In the genomic region with DNA sequence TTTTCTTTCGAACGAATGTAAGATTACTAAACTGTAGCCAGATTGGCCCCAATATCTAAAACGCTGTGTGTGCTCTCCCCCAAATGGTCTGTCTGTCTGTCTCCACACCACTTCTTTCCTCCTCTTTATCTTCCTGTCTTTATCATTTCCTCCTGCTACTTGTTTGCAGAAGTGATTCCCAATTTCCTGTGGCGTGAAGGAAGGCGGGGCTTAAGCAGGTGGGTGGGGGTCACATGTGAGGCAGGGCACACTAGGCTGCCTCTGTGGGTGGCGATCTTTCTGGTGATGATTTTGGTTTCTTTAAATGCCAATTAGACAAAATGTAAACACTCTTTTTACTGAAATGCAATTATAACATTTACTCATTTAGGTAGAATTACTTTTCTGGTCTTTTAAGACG, we compare ENCODE assay signal across 10 mouse cellular contexts. TPM values are rescaled to one million over a fixed set of nuclear protein-coding genes. Genes with fewer than 3 reads are reported as not detected.
A peak's percentile ranks its signal among the peaks of the same experiment; 100 is the strongest.
DNase-seq lines count a peak whose midpoint lies in the region; ATAC-seq and TF ChIP-seq lines count a peak whose summit lies in the region.
"Had no signal": no experiment of that assay in that cellular context is flagged by ENCODE, and none has a peak within 500 bp of the region (broad histone marks: within the 10 kb centered on the region; RNA-seq: fewer than 3 reads in every experiment).

No protein-coding gene starts in this region.

- intact Hi-C loops in heart, adult 2 months (cut with DNase I) = loop anchor here (2.0 to 5.0 kb wide), 3 partner anchors 39 to 69 kb away; partner anchors contain the start of gene Hivep2
- intact Hi-C loops in heart, postnatal 14 days (cut with DNase I) = loop anchor here (2.0 kb wide), 1 partner anchor 52 kb away; the partner anchor contains the start of gene Hivep2

- peak overlapping the region; percentile 65 for H3K27ac ChIP-seq in heart, adult 2 months
- no peak overlapping the region for H3K27ac ChIP-seq in liver, embryonic 12.5 days
- no peak overlapping the region for H3K27ac ChIP-seq in embryonic facial prominence, embryonic 12.5 days
- H3K27ac ChIP-seq: limb, embryonic 12.5 days had no signal

- H3K4me2 ChIP-seq in liver, embryonic 12.5 days = peak overlapping the region; percentile 25; the same call in 1 of the 2 replicates
- H3K4me2 ChIP-seq in embryonic facial prominence, embryonic 12.5 days (replicated peaks) = peak overlapping the region; percentile 40; the same call in 1 of the 2 replicates
- peak overlapping the region; percentile 76 for H3K4me2 ChIP-seq in myocyte (ENCODE audit: low read depth)

- 27% methylated on average over 7 of the region's 7 CpGs for WGBS in heart, adult 2 months
- 7% methylated on average over 7 of the region's 7 CpGs for WGBS in liver, embryonic 12.5 days (ENCODE audit: insufficient replicate concordance)
- WGBS in embryonic facial prominence, embryonic 12.5 days = 26% methylated on average over 7 of the region's 7 CpGs

- H3K27me3 ChIP-seq in heart, adult 2 months (ENCODE audit: control insufficient read depth, insufficient read depth, low read length) = no peaks in the 10 kb centered on the region
- 0 out of 2 replicates have a peak, but pooled peaks cover 3% of the 10 kb centered on the region for H3K27me3 ChIP-seq in liver, embryonic 12.5 days (replicated peaks)
- no peaks in the 10 kb centered on the region for H3K27me3 ChIP-seq in embryonic facial prominence, embryonic 12.5 days
- H3K27me3 ChIP-seq in myocyte (ENCODE audit: control insufficient read depth, insufficient read depth, insufficient read length) = no peaks in the 10 kb centered on the region
- H3K27me3 ChIP-seq: limb, embryonic 12.5 days had no signal

- no peak for ATAC-seq in liver, embryonic 12.5 days
- ATAC-seq in embryonic facial prominence, embryonic 12.5 days (ENCODE audit: insufficient number of reproducible peaks, insufficient read depth, low FRiP score, low TSS enrichment) = no peak

- no peak overlapping the region for H3ac ChIP-seq in myocyte (ENCODE audit: control insufficient read depth, insufficient read length)

- DNase-seq in heart, adult 2 months = no peak
- no peak for DNase-seq in heart, postnatal 14 days
- no peak for DNase-seq in liver
- DNase-seq in cerebellum, adult 9-11 months = no peak
- no peak for DNase-seq in layer of hippocampus, adult 11-12 months (ENCODE audit: low spot score)
- DNase-seq: gastrocnemius, postnatal 10 days had no signal

- H3K36me3 ChIP-seq in heart, adult 2 months (ENCODE audit: control insufficient read depth, insufficient read depth, low read length) = peaks cover 24% of the 10 kb centered on the region
- no peaks in the 10 kb centered on the region for H3K36me3 ChIP-seq in liver, embryonic 12.5 days
- H3K36me3 ChIP-seq in embryonic facial prominence, embryonic 12.5 days = no peaks in the 10 kb centered on the region
- no peaks in the 10 kb centered on the region for H3K36me3 ChIP-seq in myocyte (ENCODE audit: control insufficient read depth, insufficient read depth)
- H3K36me3 ChIP-seq: limb, embryonic 12.5 days had no signal

- H3K4me3 ChIP-seq in heart, adult 2 months = peak overlapping the region; percentile 32
- no peak overlapping the region for H3K4me3 ChIP-seq in liver, embryonic 12.5 days
- H3K4me3 ChIP-seq in embryonic facial prominence, embryonic 12.5 days = no peak overlapping the region
- peak overlapping the region; percentile 17 for H3K4me3 ChIP-seq in myocyte

- no peak overlapping the region for H3K9ac ChIP-seq in heart, adult 2 months (ENCODE audit: low read depth, low read length)
- H3K9ac ChIP-seq in liver, embryonic 12.5 days = no peak overlapping the region
- H3K9ac ChIP-seq in embryonic facial prominence, embryonic 12.5 days = no peak overlapping the region
- H3K9ac ChIP-seq: limb, embryonic 12.5 days had no signal

- no peak for TF ChIP-seq CTCF in heart, adult 2 months (IDR thresholded peaks at IDR 0.05)

- H3K9me3 ChIP-seq in liver, embryonic 12.5 days (replicated peaks) = no peaks in the 10 kb centered on the region
- H3K9me3 ChIP-seq in embryonic facial prominence, embryonic 12.5 days = no peaks in the 10 kb centered on the region
- H3K9me3 ChIP-seq: limb, embryonic 12.5 days had no signal

- TF ChIP-seq EP300 in heart, adult 2 months (IDR thresholded peaks at IDR 0.05; ENCODE audit: insufficient read depth, low read depth, low read length) = no peak

- H3K79me2 ChIP-seq in heart, adult 2 months (replicated peaks; ENCODE audit: control insufficient read depth, insufficient read depth, low read length) = peaks cover 6% of the 10 kb centered on the region; the same call in 1 of the 2 replicates
- peaks cover 54% of the 10 kb centered on the region for H3K79me2 ChIP-seq in myocyte (ENCODE audit: control insufficient read depth, insufficient read depth)

- TF ChIP-seq POLR2A in heart, adult 2 months (IDR thresholded peaks at IDR 0.05; ENCODE audit: insufficient read depth, low read depth, low read length) = no peak
- no peak for TF ChIP-seq POLR2A in myocyte (IDR thresholded peaks at IDR 0.05; ENCODE audit: insufficient read length, low read depth)

- H3K4me1 ChIP-seq in heart, adult 2 months (ENCODE audit: control insufficient read depth, insufficient read depth, low read length) = peaks cover 10% of the 10 kb centered on the region
- peaks cover 13% of the 10 kb centered on the region for H3K4me1 ChIP-seq in liver, embryonic 12.5 days
- peaks cover 8% of the 10 kb centered on the region; the same call in 1 of the 2 replicates for H3K4me1 ChIP-seq in embryonic facial prominence, embryonic 12.5 days

TF ChIP-seq in myocyte, 11 proteins besides CTCF, POLR2A, EP300 and RAD21:
- TF ChIP-seq USF1 (IDR thresholded peaks at IDR 0.05; ENCODE audit: low read depth) = no peak
- no peak for TF ChIP-seq POLR2AphosphoS2 (IDR thresholded peaks at IDR 0.05; ENCODE audit: insufficient read length, low read depth)
- TF ChIP-seq REST (IDR thresholded peaks at IDR 0.05; ENCODE audit: insufficient read depth, insufficient read length) = no peak
- no peak for TF ChIP-seq MAX (IDR thresholded peaks at IDR 0.05; ENCODE audit: low read depth)
- TF ChIP-seq MYOG (IDR thresholded peaks at IDR 0.05; ENCODE audit: control insufficient read depth in 1 of 3, insufficient read depth in 1 of 3, insufficient read length in 2 of 3, low read depth in 2 of 3) = no peak
- TF ChIP-seq TCF3 (IDR thresholded peaks at IDR 0.05; ENCODE audit: insufficient read length, low read depth) = no peak

RNA-seq across cellular contexts. Expression of gene Hivep2, which starts 52.8 kb away (rescaled TPM):
- total RNA-seq in heart, adult 2 months (2021) = 10 to 100 TPM; 20.9 to 22.6 TPM
- polyA plus RNA-seq in heart, adult 2 months (2012; rRNA removed) = 5.3 and 10.3 TPM in 2 replicates
- 10 to 100 TPM; 28.1 to 28.8 TPM for total RNA-seq in heart, postnatal 14 days (2021)
- 0.81 and 1.0 TPM in 2 replicates for polyA plus RNA-seq in liver, embryonic 12.5 days (2016; fragmentation: Nextera tagmentation; extraction: Ambion mirVana)
- 4.8 and 5.5 TPM in 2 replicates for polyA plus RNA-seq in embryonic facial prominence, embryonic 12.5 days (2016; fragmentation: Nextera tagmentation; extraction: Ambion mirVana)
- 9.6 TPM for polyA plus RNA-seq in myocyte (2012; fragmentation: generic; extraction: Trizol)

Comparison
In these comparisons a context has a peak if more than half of its experiments do, and no peak if none do; other contexts are left out.
1. H3K4me3 ChIP-seq: peak in heart, adult 2 months (single experiment) and myocyte (single experiment); none in liver, embryonic 12.5 days (single experiment) and embryonic facial prominence, embryonic 12.5 days (single experiment).
2. H3K4me2 ChIP-seq: peak in every context shown above with its lines; median percentile 76 in myocyte; 40 in embryonic facial prominence, embryonic 12.5 days; 25 in liver, embryonic 12.5 days.